In the genomic region with DNA sequence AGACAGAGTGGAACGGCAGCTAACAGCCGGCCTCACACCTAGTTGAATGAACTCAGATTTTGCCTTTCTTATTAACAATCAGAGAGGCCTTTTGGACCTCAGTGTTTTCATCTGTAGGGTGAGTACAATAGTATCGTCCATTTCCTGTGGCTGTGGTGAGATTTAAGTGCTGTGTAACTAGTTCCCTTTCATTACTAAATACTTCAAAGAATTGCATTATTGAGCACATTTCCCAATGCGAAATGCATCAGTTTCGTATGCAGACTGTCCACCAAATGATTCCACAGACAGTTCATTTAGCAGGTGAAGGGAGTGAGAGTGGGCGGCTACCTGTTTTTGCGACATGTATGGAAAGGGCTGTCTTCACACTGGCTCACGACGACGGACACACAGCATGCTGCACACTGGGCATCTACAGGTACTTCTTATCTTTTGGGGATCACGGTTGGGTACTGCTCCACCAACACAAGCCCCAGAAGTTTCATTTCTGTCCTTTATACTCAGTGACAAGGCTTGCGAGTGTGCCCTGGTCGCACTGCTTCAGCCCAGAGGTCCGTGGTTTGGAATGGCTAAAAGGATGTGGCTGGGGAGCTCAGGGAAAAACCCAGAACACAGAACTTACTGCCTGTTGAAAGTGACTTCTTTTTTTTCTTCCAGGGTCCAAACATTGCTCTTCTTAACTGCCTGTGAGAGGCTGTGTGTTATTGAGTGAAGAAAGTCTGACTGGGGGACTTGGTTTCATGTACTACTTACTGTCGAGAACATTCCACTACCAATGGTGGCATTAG, we compare ENCODE assay signal across 27 mouse cellular contexts. TPM values are rescaled to one million over a fixed set of nuclear protein-coding genes. Genes with fewer than 3 reads are reported as not detected.
DNase-seq lines count a peak whose midpoint lies in the region; ATAC-seq and TF ChIP-seq lines count a peak whose summit lies in the region.
"Had no signal": no experiment of that assay in that cellular context is flagged by ENCODE, and none has a peak within 500 bp of the region (broad histone marks: within the 10 kb centered on the region; RNA-seq: fewer than 3 reads in every experiment).

No protein-coding gene starts in this region.

- peak; percentile 17 for DNase-seq in midbrain, embryonic 11.5 days (ENCODE audit: low spot score, missing footprints)
- no peak for DNase-seq in adrenal gland, postnatal 4 days (ENCODE audit: low spot score in 2 of 2)
- no peak for DNase-seq in embryo, embryonic 11 days
- DNase-seq: adrenal gland, postnatal 10 days; adrenal gland, postnatal 36 days; cerebellum, adult 11-12 months; cerebellum, adult 8-10 months; cerebellum, postnatal 10 days; cerebellum, postnatal 36 days; forebrain, postnatal 0 days; gastrocnemius, postnatal 25 days; heart, postnatal 10 days; heart, postnatal 36 days had no signal

- no peak overlapping the region for H3K9ac ChIP-seq in midbrain, embryonic 11.5 days (ENCODE audit: low read length)
- no peak overlapping the region for H3K9ac ChIP-seq in midbrain, embryonic 13.5 days (replicated peaks)
- H3K9ac ChIP-seq: forebrain, postnatal 0 days; heart, embryonic 12.5 days; heart, embryonic 15.5 days; hindbrain, embryonic 13.5 days; intestine, embryonic 15.5 days had no signal

- no peak overlapping the region for H3K27ac ChIP-seq in midbrain, embryonic 11.5 days (ENCODE audit: low read depth, low read length)
- H3K27ac ChIP-seq in midbrain, embryonic 13.5 days: no peak overlapping the region
- peak overlapping the region; percentile 70 for H3K27ac ChIP-seq in bone marrow, adult 2 months (ENCODE audit: control insufficient read depth, insufficient read depth, low read depth, low read length, poor library complexity)
- H3K27ac ChIP-seq: heart, embryonic 15.5 days; hindbrain, embryonic 10.5 days; hindbrain, embryonic 13.5 days; intestine, embryonic 15.5 days had no signal

- TF ChIP-seq CTCF in bone marrow, adult 2 months (IDR thresholded peaks at IDR 0.05; ENCODE audit: control insufficient read depth, insufficient read depth, low read length): no peak

- H3K36me3 ChIP-seq in midbrain, embryonic 11.5 days (ENCODE audit: control insufficient read depth, insufficient read depth, low read length): no peaks in the 10 kb centered on the region
- H3K36me3 ChIP-seq in midbrain, embryonic 13.5 days: no peaks in the 10 kb centered on the region
- H3K36me3 ChIP-seq: heart, embryonic 12.5 days; heart, embryonic 15.5 days; hindbrain, embryonic 10.5 days; hindbrain, embryonic 13.5 days; intestine, embryonic 15.5 days had no signal

- no peak for ATAC-seq in midbrain, embryonic 11.5 days (ENCODE audit: low FRiP score)
- no peak for ATAC-seq in midbrain, embryonic 13.5 days
- ATAC-seq in megakaryocyte, adult 5-6 weeks (ENCODE audit: poor library complexity, severe bottlenecking): peak; percentile 92
- peak; percentile 58 for ATAC-seq in monocyte, adult 5-6 weeks (replicated peaks; ENCODE audit: insufficient number of reproducible peaks, low FRiP score, low TSS enrichment, poor library complexity, severe bottlenecking)
- ATAC-seq in erythroid progenitor cell, adult 5-6 weeks (replicated peaks; ENCODE audit: low FRiP score, poor library complexity, severe bottlenecking): no peak
- ATAC-seq: CD4-positive, CD25-positive, alpha-beta regulatory T cell, adult 4 months; forebrain, embryonic 14.5 days; forebrain, postnatal 0 days; hindbrain, embryonic 16.5 days; intestine, embryonic 15.5 days had no signal

- no peak for TF ChIP-seq POLR2A in bone marrow, adult 2 months (IDR thresholded peaks at IDR 0.05; ENCODE audit: borderline replicate concordance, control insufficient read depth, low read depth, low read length)

- WGBS in midbrain, embryonic 11.5 days: 90% methylated on average over 15 of the region's 15 CpGs
- 91% methylated on average over 15 of the region's 15 CpGs for WGBS in midbrain, embryonic 13.5 days
- WGBS in bone marrow, adult 2 months: 55% methylated on average over 15 of the region's 15 CpGs

- no peaks in the 10 kb centered on the region for H3K9me3 ChIP-seq in midbrain, embryonic 11.5 days (ENCODE audit: control insufficient read depth, low read length)
- H3K9me3 ChIP-seq in midbrain, embryonic 13.5 days: no peaks in the 10 kb centered on the region
- H3K9me3 ChIP-seq: heart, embryonic 12.5 days; heart, embryonic 15.5 days; hindbrain, embryonic 10.5 days; hindbrain, embryonic 13.5 days; intestine, embryonic 15.5 days had no signal

- H3K27me3 ChIP-seq in midbrain, embryonic 11.5 days (ENCODE audit: control insufficient read depth, insufficient read depth, low read length): no peaks in the 10 kb centered on the region
- H3K27me3 ChIP-seq in midbrain, embryonic 13.5 days: no peaks in the 10 kb centered on the region
- H3K27me3 ChIP-seq: heart, embryonic 12.5 days; heart, embryonic 15.5 days; hindbrain, embryonic 13.5 days; intestine, embryonic 15.5 days had no signal

- H3K4me3 ChIP-seq in midbrain, embryonic 11.5 days (ENCODE audit: low read depth, low read length): no peak overlapping the region
- H3K4me3 ChIP-seq in midbrain, embryonic 13.5 days (replicated peaks): no peak overlapping the region
- H3K4me3 ChIP-seq in bone marrow, adult 2 months (replicated peaks; ENCODE audit: control insufficient read depth, low read depth, low read length): peak overlapping the region; percentile 54
- H3K4me3 ChIP-seq: heart, embryonic 12.5 days; heart, embryonic 15.5 days; hindbrain, embryonic 10.5 days; hindbrain, embryonic 13.5 days; intestine, embryonic 15.5 days had no signal

- no peak overlapping the region for H3K4me2 ChIP-seq in midbrain, embryonic 11.5 days
- H3K4me2 ChIP-seq in midbrain, embryonic 13.5 days (replicated peaks): no peak overlapping the region
- H3K4me2 ChIP-seq: heart, embryonic 12.5 days; heart, embryonic 15.5 days; hindbrain, embryonic 13.5 days; intestine, embryonic 15.5 days had no signal

- H3K4me1 ChIP-seq in midbrain, embryonic 11.5 days (ENCODE audit: control insufficient read depth, insufficient read depth, low read length): peaks cover 3% of the 10 kb centered on the region; the same call in 1 of the 2 replicates
- no peaks in the 10 kb centered on the region for H3K4me1 ChIP-seq in midbrain, embryonic 13.5 days (replicated peaks)
- peaks cover 2% of the 10 kb centered on the region for H3K4me1 ChIP-seq in bone marrow, adult 2 months (ENCODE audit: control insufficient read depth, insufficient read depth, low read length)
- H3K4me1 ChIP-seq: heart, embryonic 12.5 days; heart, embryonic 15.5 days; intestine, embryonic 15.5 days had no signal

RNA-seq across cellular contexts. Expression of a gene that starts 25.6 kb away (rescaled TPM):
- polyA plus RNA-seq in midbrain, embryonic 11.5 days (2014; fragmentation: Nextera tagmentation; extraction: Ambion mirVana): 1.3 TPM in 2 replicates
- 0.85 and 1.3 TPM in 2 replicates for polyA plus RNA-seq in midbrain, embryonic 13.5 days (2015; fragmentation: Nextera tagmentation; extraction: Ambion mirVana)
- polyA plus RNA-seq in bone marrow, adult 2 months (2011; ENCODE audit: insufficient read depth, insufficient read length, low replicate concordance, missing spikeins): 4.7 and 10.5 TPM in 2 replicates
- total RNA-seq in megakaryocyte, adult 5-6 weeks (2015): 122 and 129 TPM in 2 replicates
- 57.3 and 67.7 TPM in 2 replicates for total RNA-seq in megakaryocyte, adult 5-6 weeks (2017)
- 43.6 to 67.8 TPM (median 52.4 TPM) in 3 replicates for total RNA-seq in monocyte, adult 5-6 weeks (2017)
- 22.6 and 34.6 TPM in 2 replicates for total RNA-seq in erythroid progenitor cell, adult 5-6 weeks (2015; ENCODE audit: low replicate concordance)
- 7.6 and 10.6 TPM in 2 replicates for total RNA-seq in erythroid progenitor cell, adult 5-6 weeks (2017; ENCODE audit: low replicate concordance)
- 1 to 10 TPM; 3.4 to 3.7 TPM for total RNA-seq in adrenal gland, postnatal 4 days (2021)
- polyA plus RNA-seq: C2C12 had no signal

Comparison
In these comparisons a context has a peak if more than half of its experiments do, and no peak if none do; other contexts are left out.
1. ATAC-seq: peak in megakaryocyte, adult 5-6 weeks (single experiment) and monocyte, adult 5-6 weeks (single experiment); none in midbrain, embryonic 11.5 days (single experiment), midbrain, embryonic 13.5 days (single experiment) and erythroid progenitor cell, adult 5-6 weeks (single experiment).